Mouse (Mus musculus): ENCODE results near the gene Lyzl4. TPM values are rescaled to one million over a fixed set of nuclear protein-coding genes. Genes with fewer than 3 reads are reported as not detected.

Lyzl4 gene
- total RNA-seq (2014; fragmentation: Nextera tagmentation) = not detected in 2 replicates
- not detected in 2 replicates for total RNA-seq (2017)

DNA sequence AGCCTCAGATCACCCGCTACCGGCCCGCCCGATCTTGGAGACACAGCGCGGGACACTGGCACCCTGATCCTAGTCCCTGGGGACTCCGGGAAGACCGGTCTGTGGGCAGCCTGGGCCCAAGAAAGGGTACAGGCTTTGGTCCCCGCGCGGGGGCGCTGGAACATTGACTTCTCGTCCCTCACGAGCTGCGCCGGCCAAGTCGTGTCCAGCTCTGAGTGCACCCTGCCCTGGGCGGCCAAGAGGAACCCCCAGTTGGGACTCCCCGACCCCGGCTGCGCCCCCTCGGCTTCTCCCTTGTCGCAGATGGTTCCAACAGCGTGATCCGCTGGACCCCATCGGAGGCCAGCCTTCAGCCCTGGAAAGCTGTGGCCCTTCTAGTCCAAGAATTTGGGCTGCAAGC is at the start of gene Lyzl4:
Lyzl4 (minus strand) TSS at position 96 of the 400 bp plus-strand sequence.
- peak; percentile 65 for ATAC-seq (replicated peaks; ENCODE audit: poor library complexity, severe bottlenecking)

DNA sequence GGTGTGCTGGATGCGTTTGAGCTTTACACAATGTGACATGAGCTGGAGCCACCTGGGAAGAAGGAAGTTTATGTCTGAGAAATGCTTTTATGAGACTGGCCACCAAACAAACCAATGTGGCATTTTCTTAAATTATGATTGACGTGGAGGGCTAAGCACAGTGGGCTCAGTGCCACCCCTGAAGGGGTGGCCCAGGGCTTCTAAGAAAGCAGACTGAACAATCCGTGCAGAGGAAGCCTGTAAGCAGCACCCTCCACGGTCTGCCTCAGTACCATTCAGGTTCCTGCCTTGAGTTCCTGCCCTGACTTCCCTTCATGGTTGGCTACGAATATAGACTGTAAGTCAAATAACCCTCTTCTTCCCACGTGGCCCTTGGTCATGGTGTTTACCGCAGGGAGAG is 48.8 kb upstream of the Lyzl4 start:
- no peak for ATAC-seq (replicated peaks; ENCODE audit: poor library complexity, severe bottlenecking)

- no peak for ATAC-seq (replicated peaks; ENCODE audit: poor library complexity, severe bottlenecking)
These were observed 48.3 kb upstream of the Lyzl4 start for GRCm38 (mm10) chr9:121690200-121690651.

GRCm38 (mm10) chr9:121684702-121685101 is 42.8 kb upstream of the Lyzl4 start:
- ATAC-seq (replicated peaks; ENCODE audit: poor library complexity, severe bottlenecking) = no peak

GRCm38 (mm10) chr9:121682037-121682680 is 40.3 kb upstream of the Lyzl4 start:
- no peak for ATAC-seq (replicated peaks; ENCODE audit: poor library complexity, severe bottlenecking)

DNA sequence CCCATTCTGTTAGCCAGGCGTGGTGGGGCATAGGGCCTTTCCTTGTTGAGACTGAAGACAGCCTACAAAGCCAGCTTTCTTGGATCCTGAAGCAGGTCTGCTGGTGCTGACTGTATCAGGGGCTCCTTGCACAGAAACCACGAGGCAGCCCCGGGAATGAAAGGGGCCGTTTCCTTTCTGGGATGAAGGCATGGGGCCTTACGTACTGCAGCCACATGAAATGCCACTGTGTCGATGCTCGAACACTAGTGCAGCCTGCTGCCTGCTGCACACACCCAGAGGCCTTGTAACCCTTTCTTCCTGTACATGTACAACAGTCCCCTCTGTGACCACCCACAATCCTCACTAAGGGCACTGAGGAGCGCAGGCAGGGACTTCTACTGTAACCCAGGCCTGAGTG is 39.3 kb upstream of the Lyzl4 start:
- ATAC-seq (replicated peaks; ENCODE audit: poor library complexity, severe bottlenecking) = no peak

DNA sequence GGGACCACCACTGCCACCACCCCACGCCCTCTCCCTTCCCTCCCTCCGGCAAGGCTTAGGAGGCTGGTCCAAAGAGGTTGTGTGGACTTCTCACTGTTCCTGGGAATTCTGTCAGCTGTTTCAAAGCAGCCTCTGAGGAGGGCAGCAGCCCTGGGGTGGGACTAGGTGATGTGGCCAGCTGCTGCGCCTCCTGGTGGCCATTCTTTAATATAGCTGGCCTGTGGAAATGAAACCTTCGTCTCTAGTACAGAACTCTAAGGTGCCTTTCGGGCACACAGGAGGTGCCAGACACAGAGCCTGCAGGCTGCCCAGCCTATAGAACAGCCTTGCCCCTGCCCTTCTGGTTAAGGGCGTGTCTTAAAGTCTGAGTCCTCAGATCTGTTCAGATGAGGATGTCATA is 37.7 kb upstream of the Lyzl4 start:
- peak; percentile 28 for ATAC-seq (replicated peaks; ENCODE audit: poor library complexity, severe bottlenecking)

GRCm38 (mm10) chr9:121677476-121677875 is 35.6 kb upstream of the Lyzl4 start:
- no peak for ATAC-seq (replicated peaks; ENCODE audit: poor library complexity, severe bottlenecking)

DNA sequence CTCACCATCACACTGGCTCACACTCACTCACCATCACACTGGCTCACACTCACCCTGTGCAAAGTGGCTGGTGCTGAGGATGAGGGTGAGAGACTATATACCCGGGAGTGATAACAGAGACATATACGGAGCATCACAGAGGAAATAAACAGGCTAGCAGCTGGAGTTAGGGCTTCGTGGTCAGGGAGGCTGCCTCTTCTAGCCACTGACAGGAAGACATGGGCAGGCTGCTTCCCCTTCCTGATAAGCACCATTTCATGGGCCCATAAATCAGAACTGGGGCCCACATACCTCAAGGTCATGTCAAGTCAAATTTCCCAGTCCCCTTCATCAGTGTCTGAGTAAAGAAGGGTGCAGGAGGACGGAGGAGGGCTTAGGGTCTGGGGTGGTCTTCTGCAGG is 35.2 kb upstream of the Lyzl4 start:
- peak; percentile 56 for ATAC-seq (replicated peaks; ENCODE audit: poor library complexity, severe bottlenecking)

DNA sequence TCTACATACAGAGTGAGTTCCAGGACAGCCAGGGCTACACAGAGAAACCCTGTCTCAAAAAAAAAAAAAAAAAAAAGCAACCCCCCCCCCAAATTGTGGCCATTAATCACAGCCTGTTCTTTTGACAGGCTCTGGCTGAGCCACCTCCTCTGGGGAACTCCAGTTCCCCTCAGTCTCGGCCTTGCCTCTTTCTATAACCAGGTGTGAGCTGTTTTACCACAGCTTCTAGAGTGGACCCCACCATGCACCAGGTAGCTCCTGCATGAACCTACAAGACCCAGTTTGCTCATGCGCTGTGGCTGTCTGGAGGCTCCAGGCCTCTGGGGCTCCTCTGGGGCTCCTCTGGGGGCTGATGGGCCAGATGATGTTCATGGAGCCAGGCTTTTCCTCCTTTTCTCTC is 33.7 kb upstream of the Lyzl4 start:
- no peak for ATAC-seq (replicated peaks; ENCODE audit: poor library complexity, severe bottlenecking)

DNA sequence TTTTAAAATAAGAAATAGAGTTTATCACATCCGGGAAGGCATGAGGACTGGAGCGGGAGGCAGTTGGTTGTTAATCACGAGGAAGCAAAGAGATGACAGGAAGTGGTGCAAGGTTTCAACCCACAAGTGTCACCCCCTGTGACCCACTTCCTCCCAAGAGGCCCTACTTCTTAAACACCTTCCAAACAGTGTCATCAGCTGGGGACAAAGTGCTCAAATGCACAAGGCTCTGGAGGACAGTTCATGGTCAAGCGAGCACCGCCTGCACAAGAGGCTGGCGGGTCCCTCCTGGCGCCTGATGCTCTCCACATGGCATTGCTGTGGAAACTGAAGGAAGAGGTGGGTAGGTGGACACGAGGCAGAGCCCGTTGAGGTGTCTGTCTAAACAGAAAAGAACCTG is 33.1 kb upstream of the Lyzl4 start:
- ATAC-seq (replicated peaks; ENCODE audit: poor library complexity, severe bottlenecking) = peak; percentile 80

GRCm38 (mm10) chr9:121673716-121674115 is 31.8 kb upstream of the Lyzl4 start:
- ATAC-seq (replicated peaks; ENCODE audit: poor library complexity, severe bottlenecking) = no peak

GRCm38 (mm10) chr9:121672311-121672710 is 30.4 kb upstream of the Lyzl4 start:
- no peak for ATAC-seq (replicated peaks; ENCODE audit: poor library complexity, severe bottlenecking)

GRCm38 (mm10) chr9:121671300-121671699 is 29.4 kb upstream of the Lyzl4 start:
- 0 out of 2 replicates have a peak, but pooled peaks have one; percentile 16 for ATAC-seq (replicated peaks; ENCODE audit: poor library complexity, severe bottlenecking)

DNA sequence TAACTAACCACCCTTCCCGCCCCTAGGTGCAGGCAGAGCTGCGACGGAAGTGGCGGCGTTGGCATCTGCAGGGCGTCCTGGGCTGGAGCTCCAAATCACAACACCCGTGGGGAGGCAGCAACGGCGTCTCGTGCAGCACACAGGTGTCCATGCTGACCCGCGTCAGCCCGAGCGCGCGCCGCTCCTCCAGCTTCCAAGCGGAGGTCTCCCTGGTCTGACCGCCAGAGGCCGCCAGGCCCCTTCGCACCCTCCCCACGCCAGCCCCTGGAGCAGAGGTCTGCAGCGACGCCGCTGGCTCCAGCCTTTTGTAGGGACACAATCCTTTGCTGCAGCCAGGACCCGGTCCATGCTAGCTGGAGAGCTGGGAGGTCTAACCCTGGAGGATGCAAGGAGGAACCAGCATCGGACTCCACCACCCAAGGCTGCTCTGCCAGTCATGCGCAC is 27.5 kb upstream of the Lyzl4 start:
- ATAC-seq (replicated peaks; ENCODE audit: poor library complexity, severe bottlenecking) = peak; percentile 57

DNA sequence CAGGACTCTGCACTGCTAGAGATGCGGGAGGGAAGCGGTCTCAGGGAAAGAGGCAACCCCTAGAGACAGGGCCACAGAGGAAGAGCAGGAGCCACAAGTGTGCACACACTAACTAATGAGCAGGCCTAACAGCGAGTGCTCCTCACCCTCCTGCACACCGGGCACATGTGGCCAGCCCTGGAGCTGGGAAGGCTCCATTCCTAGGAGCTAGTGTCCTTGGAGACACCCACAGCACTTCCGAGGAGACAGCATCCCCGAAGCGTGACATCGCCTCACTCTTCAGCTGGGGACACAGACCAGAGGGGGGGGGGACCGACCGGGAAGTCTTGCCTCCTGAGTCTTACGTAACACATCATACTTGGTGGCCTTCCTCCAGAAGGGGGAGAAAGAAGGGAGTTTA is 25.9 kb upstream of the Lyzl4 start:
- peak; percentile 45 for ATAC-seq (replicated peaks; ENCODE audit: poor library complexity, severe bottlenecking)

- ATAC-seq (replicated peaks; ENCODE audit: poor library complexity, severe bottlenecking) = no peak
These were observed 25.2 kb upstream of the Lyzl4 start for GRCm38 (mm10) chr9:121666957-121667630.

DNA sequence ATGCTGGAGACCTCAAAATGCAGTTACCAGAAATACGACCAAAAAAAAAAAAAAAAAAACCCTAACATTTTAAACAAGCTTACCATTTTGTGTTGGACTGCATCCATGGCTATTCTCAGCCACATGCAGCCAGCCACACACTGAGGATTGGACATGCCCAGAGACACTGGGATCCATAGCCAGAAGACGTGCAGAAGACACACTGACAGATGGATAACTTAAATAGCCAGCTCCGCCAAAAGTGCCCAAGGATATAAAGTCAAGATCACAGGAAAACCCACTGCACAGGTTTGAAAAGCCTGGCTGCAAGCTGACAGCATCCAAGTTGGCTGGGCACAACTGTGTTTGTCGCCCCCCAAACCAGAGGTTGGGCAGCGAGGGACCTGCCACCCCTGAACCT is 22.2 kb upstream of the Lyzl4 start:
- no peak for ATAC-seq (replicated peaks; ENCODE audit: poor library complexity, severe bottlenecking)

- no peak for ATAC-seq (replicated peaks; ENCODE audit: poor library complexity, severe bottlenecking)
These were observed 21.6 kb upstream of the Lyzl4 start for GRCm38 (mm10) chr9:121663467-121663866.

GRCm38 (mm10) chr9:121659791-121660190 is 17.9 kb upstream of the Lyzl4 start:
- no peak for ATAC-seq (replicated peaks; ENCODE audit: poor library complexity, severe bottlenecking)

GRCm38 (mm10) chr9:121658248-121658647 is 16.4 kb upstream of the Lyzl4 start:
- ATAC-seq (replicated peaks; ENCODE audit: poor library complexity, severe bottlenecking) = no peak

DNA sequence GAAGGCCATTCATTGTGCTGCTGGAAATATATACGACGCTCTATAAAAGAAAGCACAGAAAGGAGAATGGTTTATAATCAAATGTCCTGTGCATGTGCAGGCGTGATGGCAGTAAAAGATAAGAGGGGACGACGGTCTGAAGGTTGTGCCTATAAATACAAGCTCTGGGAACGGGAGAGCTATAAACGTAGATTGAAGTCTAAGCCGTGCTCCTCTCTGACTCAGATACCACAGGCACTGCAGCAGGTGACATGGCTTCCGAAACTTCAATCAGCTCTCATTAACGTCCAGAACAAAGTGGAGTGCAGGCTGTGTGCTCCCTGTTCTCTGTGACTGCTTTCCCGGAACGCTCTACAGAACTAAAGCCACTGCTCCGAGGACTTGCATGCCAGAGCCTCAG is 15.2 kb upstream of the Lyzl4 start:
- no peak for ATAC-seq (replicated peaks; ENCODE audit: poor library complexity, severe bottlenecking)

Data from granulocyte monocyte progenitor cell, adult 5-6 weeks (primary cell).